Comparison of ENCODE assay signal across 13 mouse cellular contexts in genomic region chr9:91227673-91228440, GRCm38 (mm10).
DNase-seq lines count a peak whose midpoint lies in the region; ATAC-seq and TF ChIP-seq lines count a peak whose summit lies in the region.
"Had no signal": no experiment of that assay in that cellular context is flagged by ENCODE, and none has a peak within 500 bp of the region (broad histone marks: within the 10 kb centered on the region; RNA-seq: fewer than 3 reads in every experiment).

No protein-coding gene starts in this region.

- no peak for TF ChIP-seq CTCF in midbrain, postnatal 0 days (IDR thresholded peaks at IDR 0.05)
- TF ChIP-seq CTCF in layer of hippocampus, adult 2 months (conservative IDR thresholded peaks at IDR 0.05), result no peak

- ATAC-seq in hindbrain, embryonic 15.5 days (ENCODE audit: low FRiP score, low read depth), result peak; percentile 87
- peak; percentile 69; the same call in 1 of the 2 replicates for ATAC-seq in midbrain, postnatal 0 days (ENCODE audit: low FRiP score)

- DNase-seq in embryo, embryonic 10.5 days (ENCODE audit: low spot score), result peak; percentile 26
- DNase-seq in embryo, embryonic 10 days (ENCODE audit: low spot score), result no peak
- DNase-seq in forebrain, embryonic 10.5 days (ENCODE audit: extremely low spot score, low spot score), result no peak
- DNase-seq in midbrain, postnatal 0 days (ENCODE audit: low spot score), result peak; percentile 56
- no peak for DNase-seq in layer of hippocampus, adult 2 months (ENCODE audit: low spot score in 2 of 2)
- DNase-seq in right cerebral cortex, postnatal 36 days (ENCODE audit: low spot score in 2 of 2), result no peak
- DNase-seq in gastrocnemius, postnatal 10 days, result no peak
- DNase-seq: cerebellum, adult 11-12 months; heart, postnatal 10 days; kidney, adult 11 months; right cerebral cortex, postnatal 14 days; thymus, postnatal 14 days had no signal

- H3K4me3 ChIP-seq in forebrain, embryonic 10.5 days, result peak overlapping the region; percentile 8; the same call in 1 of the 2 replicates
- H3K4me3 ChIP-seq in hindbrain, embryonic 15.5 days, result no peak overlapping the region
- H3K4me3 ChIP-seq in midbrain, postnatal 0 days (ENCODE audit: low read depth, low read length), result 0 out of 2 replicates have a peak overlapping the region, but pooled peaks have one; percentile 12
- no peak overlapping the region for H3K4me3 ChIP-seq in layer of hippocampus, adult 2 months

- H3K27ac ChIP-seq in forebrain, embryonic 10.5 days, result no peak overlapping the region; the same call in 1 of the 2 replicates
- H3K27ac ChIP-seq in hindbrain, embryonic 15.5 days (replicated peaks), result peak overlapping the region; percentile 59
- H3K27ac ChIP-seq in midbrain, postnatal 0 days (ENCODE audit: low read depth, low read length), result no peak overlapping the region
- no peak overlapping the region for H3K27ac ChIP-seq in layer of hippocampus, adult 2 months

- peaks cover 9% of the 10 kb centered on the region for H3K4me1 ChIP-seq in forebrain, embryonic 10.5 days
- peaks cover 7% of the 10 kb centered on the region; the same call in 1 of the 2 replicates for H3K4me1 ChIP-seq in hindbrain, embryonic 15.5 days (replicated peaks)
- H3K4me1 ChIP-seq in midbrain, postnatal 0 days (ENCODE audit: insufficient read depth, low read length), result no peaks in the 10 kb centered on the region

- H3K9ac ChIP-seq in hindbrain, embryonic 15.5 days, result no peak overlapping the region
- H3K9ac ChIP-seq in midbrain, postnatal 0 days (replicated peaks; ENCODE audit: low read length, poor library complexity, severe bottlenecking), result no peak overlapping the region

- H3K4me2 ChIP-seq in hindbrain, embryonic 15.5 days, result peak overlapping the region; percentile 35
- peak overlapping the region; percentile 24; the same call in 1 of the 2 replicates for H3K4me2 ChIP-seq in midbrain, postnatal 0 days (ENCODE audit: low read depth, low read length, poor library complexity, severe bottlenecking)

- no peaks in the 10 kb centered on the region for H3K9me3 ChIP-seq in forebrain, embryonic 10.5 days
- no peaks in the 10 kb centered on the region for H3K9me3 ChIP-seq in hindbrain, embryonic 15.5 days
- no peaks in the 10 kb centered on the region for H3K9me3 ChIP-seq in midbrain, postnatal 0 days (ENCODE audit: low read length)

- H3K36me3 ChIP-seq in forebrain, embryonic 10.5 days (replicated peaks), result no peaks in the 10 kb centered on the region
- H3K36me3 ChIP-seq in hindbrain, embryonic 15.5 days, result no peaks in the 10 kb centered on the region
- H3K36me3 ChIP-seq in midbrain, postnatal 0 days (ENCODE audit: insufficient read depth, low read length), result no peaks in the 10 kb centered on the region

- 49% methylated on average over 10 of the region's 10 CpGs for WGBS in forebrain, embryonic 10.5 days
- WGBS in hindbrain, embryonic 15.5 days, result 28% methylated on average over 10 of the region's 10 CpGs
- WGBS in midbrain, postnatal 0 days, result 29% methylated on average over 10 of the region's 10 CpGs

- H3K27me3 ChIP-seq in forebrain, embryonic 10.5 days (ENCODE audit: poor library complexity, severe bottlenecking), result no peaks in the 10 kb centered on the region
- H3K27me3 ChIP-seq in hindbrain, embryonic 15.5 days, result no peaks in the 10 kb centered on the region
- no peaks in the 10 kb centered on the region for H3K27me3 ChIP-seq in midbrain, postnatal 0 days (ENCODE audit: insufficient read depth, low read length)

Comparison
In these comparisons a context has a peak if more than half of its experiments do, and no peak if none do; other contexts are left out.
1. DNase-seq: peak in embryo, embryonic 10.5 days (single experiment) and midbrain, postnatal 0 days (single experiment); none in embryo, embryonic 10 days (single experiment), forebrain, embryonic 10.5 days (single experiment), layer of hippocampus, adult 2 months (0 of 2), right cerebral cortex, postnatal 36 days (0 of 2) and gastrocnemius, postnatal 10 days (single experiment).
2. H3K4me3 ChIP-seq: peak in forebrain, embryonic 10.5 days (single experiment) and midbrain, postnatal 0 days (single experiment); none in hindbrain, embryonic 15.5 days (single experiment) and layer of hippocampus, adult 2 months (single experiment).